Mouse (Mus musculus): ENCODE data around the gene Pex5l. TPM values are rescaled to one million over a fixed set of nuclear protein-coding genes. Genes with fewer than 3 reads are reported as not detected.

Pex5l gene
- polyA plus RNA-seq, 1 experiment = not detected

GRCm38 (mm10) chr3:32908400-32908799, 234.6 kb downstream of the Pex5l start:
- Histone ChIP-seq H3K27ac (ENCODE audit: insufficient read depth, low read length) (no peak overlapping the region), H3K27me3 (ENCODE audit: control insufficient read depth, insufficient read depth, low read length, poor library complexity, severe bottlenecking) (no peaks in the 10 kb centered on the region), H3K4me3 (ENCODE audit: low read depth, low read length) (no peak overlapping the region), H3K36me3 (ENCODE audit: control insufficient read depth, insufficient read depth, low read length, poor library complexity, severe bottlenecking) (no peaks in the 10 kb centered on the region), H3K9me3 (replicated peaks; ENCODE audit: control insufficient read depth, insufficient read depth, low read length, poor library complexity, severe bottlenecking) (no peaks in the 10 kb centered on the region), H3K4me1 (ENCODE audit: control insufficient read depth, insufficient read depth, low read length) (no peaks in the 10 kb centered on the region), H3K9ac (ENCODE audit: low read depth, poor library complexity, severe bottlenecking) (no peak overlapping the region)
- TF ChIP-seq EP300 (IDR thresholded peaks at IDR 0.05; ENCODE audit: insufficient read depth, low read depth, low read length) (no peak), CTCF (IDR thresholded peaks at IDR 0.05; ENCODE audit: low read depth, low read length) (no peak), POLR2A (IDR thresholded peaks at IDR 0.05; ENCODE audit: insufficient read depth, low read length) (no peak)

GRCm38 (mm10) chr3:32905850-32906779, 236.9 kb downstream of the Pex5l start:
- Histone ChIP-seq H3K9ac (ENCODE audit: low read depth, poor library complexity, severe bottlenecking) (no peak overlapping the region), H3K4me3 (ENCODE audit: low read depth, low read length) (no peak overlapping the region), H3K4me1 (ENCODE audit: control insufficient read depth, insufficient read depth, low read length) (no peaks in the 10 kb centered on the region), H3K36me3 (ENCODE audit: control insufficient read depth, insufficient read depth, low read length, poor library complexity, severe bottlenecking) (no peaks in the 10 kb centered on the region), H3K27me3 (ENCODE audit: control insufficient read depth, insufficient read depth, low read length, poor library complexity, severe bottlenecking) (no peaks in the 10 kb centered on the region), H3K27ac (ENCODE audit: insufficient read depth, low read length) (no peak overlapping the region), H3K9me3 (replicated peaks; ENCODE audit: control insufficient read depth, insufficient read depth, low read length, poor library complexity, severe bottlenecking) (no peaks in the 10 kb centered on the region)
- no peak for TF ChIP-seq CTCF (IDR thresholded peaks at IDR 0.05; ENCODE audit: low read depth, low read length)
- no peak for TF ChIP-seq EP300 (IDR thresholded peaks at IDR 0.05; ENCODE audit: insufficient read depth, low read depth, low read length)
- TF ChIP-seq POLR2A (IDR thresholded peaks at IDR 0.05; ENCODE audit: insufficient read depth, low read length) = no peak

DNA sequence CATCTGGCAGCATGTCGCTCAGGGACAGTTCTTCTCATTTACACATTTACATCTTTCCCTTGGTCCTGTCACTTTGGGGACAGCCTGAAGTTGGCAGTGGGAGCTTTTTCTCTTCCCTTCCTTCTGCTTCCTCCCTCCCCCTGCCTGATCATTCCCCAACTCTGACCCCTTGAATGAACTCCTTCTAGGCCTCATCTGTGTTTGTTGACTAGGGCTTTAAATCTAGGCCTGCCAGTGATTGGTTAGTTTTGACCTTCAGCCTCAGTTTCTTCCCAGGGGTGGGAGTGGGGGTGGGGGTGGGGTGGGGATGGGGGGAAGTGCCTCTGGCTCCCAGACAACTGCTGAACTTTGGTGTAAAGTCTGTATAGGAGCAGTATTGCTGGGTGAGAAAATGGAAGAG, 238.4 kb downstream of the Pex5l start:
- Histone ChIP-seq H3K36me3 (ENCODE audit: control insufficient read depth, insufficient read depth, low read length, poor library complexity, severe bottlenecking) (no peaks in the 10 kb centered on the region), H3K27ac (ENCODE audit: insufficient read depth, low read length) (no peak overlapping the region), H3K27me3 (ENCODE audit: control insufficient read depth, insufficient read depth, low read length, poor library complexity, severe bottlenecking) (no peaks in the 10 kb centered on the region), H3K4me1 (ENCODE audit: control insufficient read depth, insufficient read depth, low read length) (no peaks in the 10 kb centered on the region), H3K4me3 (ENCODE audit: low read depth, low read length) (no peak overlapping the region), H3K9me3 (replicated peaks; ENCODE audit: control insufficient read depth, insufficient read depth, low read length, poor library complexity, severe bottlenecking) (no peaks in the 10 kb centered on the region), H3K9ac (ENCODE audit: low read depth, poor library complexity, severe bottlenecking) (no peak overlapping the region)
- TF ChIP-seq EP300 (IDR thresholded peaks at IDR 0.05; ENCODE audit: insufficient read depth, low read depth, low read length) = no peak
- no peak for TF ChIP-seq POLR2A (IDR thresholded peaks at IDR 0.05; ENCODE audit: insufficient read depth, low read length)
- no peak for TF ChIP-seq CTCF (IDR thresholded peaks at IDR 0.05; ENCODE audit: low read depth, low read length)

- H3K4me3 ChIP-seq (ENCODE audit: low read depth, low read length) = no peak overlapping the region
- no peaks in the 10 kb centered on the region for H3K27me3 ChIP-seq (ENCODE audit: control insufficient read depth, insufficient read depth, low read length, poor library complexity, severe bottlenecking)
- H3K9me3 ChIP-seq (replicated peaks; ENCODE audit: control insufficient read depth, insufficient read depth, low read length, poor library complexity, severe bottlenecking) = no peaks in the 10 kb centered on the region
- TF ChIP-seq CTCF (IDR thresholded peaks at IDR 0.05; ENCODE audit: low read depth, low read length) (no peak), EP300 (IDR thresholded peaks at IDR 0.05; ENCODE audit: insufficient read depth, low read depth, low read length) (no peak), POLR2A (IDR thresholded peaks at IDR 0.05; ENCODE audit: insufficient read depth, low read length) (no peak)
- H3K9ac ChIP-seq (ENCODE audit: low read depth, poor library complexity, severe bottlenecking) = no peak overlapping the region
- H3K36me3 ChIP-seq (ENCODE audit: control insufficient read depth, insufficient read depth, low read length, poor library complexity, severe bottlenecking) = no peaks in the 10 kb centered on the region
- H3K4me1 ChIP-seq (ENCODE audit: control insufficient read depth, insufficient read depth, low read length) = no peaks in the 10 kb centered on the region
- H3K27ac ChIP-seq (ENCODE audit: insufficient read depth, low read length) = no peak overlapping the region
Measured at GRCm38 (mm10) chr3:32903462-32903861, 239.6 kb downstream of the Pex5l start.
